Mouse (Mus musculus): ENCODE data around the gene Grk5. TPM values are rescaled to one million over a fixed set of nuclear protein-coding genes. Genes with fewer than 3 reads are reported as not detected.
"Not testable (repeated sequence)": the region's sequence is repeated elsewhere in the genome, so short reads cannot be mapped to it uniquely, and the experiment has no call there.

The Grk5 gene
- polyA plus RNA-seq (2015; fragmentation: Nextera tagmentation; extraction: Ambion mirVana): 0.47 TPM in 2 replicates

DNA sequence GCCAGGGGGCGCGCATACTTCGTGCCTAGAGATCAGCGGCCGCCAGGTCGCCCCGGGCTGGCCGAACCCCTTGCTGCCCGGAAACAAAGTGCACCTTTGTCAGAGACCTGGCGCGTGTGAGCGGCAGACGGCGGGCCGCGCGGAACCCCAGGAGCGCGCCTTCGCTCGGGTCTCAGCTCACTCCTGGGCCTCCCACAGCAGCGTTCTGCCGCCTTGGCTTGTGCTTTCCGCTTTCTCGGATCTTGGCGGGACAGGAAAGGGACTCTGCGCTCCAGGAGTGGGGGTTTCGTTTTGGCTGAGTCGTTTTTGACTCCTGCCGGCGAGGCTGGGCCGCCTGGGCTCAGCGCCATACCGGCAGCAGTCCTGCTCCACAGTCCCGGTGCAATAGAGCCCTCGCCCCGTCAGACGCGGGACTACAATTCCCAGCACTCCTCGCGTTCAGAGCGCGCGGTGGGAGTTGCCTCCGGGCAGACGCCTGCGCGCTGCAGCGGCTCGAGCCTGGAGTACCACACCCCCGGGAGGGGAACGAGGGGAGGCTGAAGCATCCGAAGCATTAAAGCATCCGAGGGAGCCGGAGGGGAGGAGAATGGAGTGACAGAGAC lies at the start of gene Grk5:
Grk5 (plus strand) TSS at position 36 of the 602 bp plus-strand sequence.
- DNase-seq: peak; percentile 95
- 4% methylated on average over 55 of the region's 55 CpGs for WGBS (ENCODE audit: insufficient replicate concordance)
- Histone ChIP-seq H3K4me2 (ENCODE audit: low read depth, low read length) (peak within 1 kb of the TSS; percentile 82), H3K4me3 (ENCODE audit: low read depth, low read length) (peak within 1 kb of the TSS; percentile 79), H3K9ac (replicated peaks) (peak within 1 kb of the TSS; percentile 81), H3K36me3 (replicated peaks; ENCODE audit: insufficient read depth, low read length) (no peaks in the 10 kb centered on the region), H3K4me1 (ENCODE audit: insufficient read depth) (peaks cover 16% of the 10 kb centered on the region), H3K27me3 (ENCODE audit: insufficient read depth, low read length) (no peaks in the 10 kb centered on the region), H3K9me3 (ENCODE audit: low read length) (no peaks in the 10 kb centered on the region), H3K27ac (ENCODE audit: low read depth) (peak within 1 kb of the TSS; percentile 94)
- TF ChIP-seq EP300 (IDR thresholded peaks at IDR 0.05; ENCODE audit: low read depth) (no peak), CTCF (IDR thresholded peaks at IDR 0.05; ENCODE audit: low read depth) (peak; percentile 96)
- peak; percentile 98 for ATAC-seq

DNA sequence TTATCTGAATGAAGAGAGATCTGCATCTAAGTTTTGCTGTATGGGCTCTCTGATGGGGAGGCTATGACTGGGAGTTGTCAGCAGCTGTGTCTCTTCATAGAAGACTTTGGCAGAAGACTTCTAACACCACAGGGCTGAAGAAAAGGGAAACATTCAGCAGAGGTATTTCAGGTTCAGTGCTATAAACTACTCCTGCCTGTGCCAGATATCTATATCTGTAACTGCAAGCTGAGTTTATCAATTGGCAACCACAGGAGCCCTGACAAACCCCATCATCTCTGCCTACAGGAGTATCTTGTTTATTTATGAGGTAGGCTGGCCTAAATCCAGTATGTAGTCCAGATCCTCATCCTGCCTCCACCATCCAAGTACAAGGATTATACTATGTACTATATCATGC lies 46.2 kb upstream of the Grk5 start:
- 0 out of 2 replicates have a peak, but pooled peaks cover 3% of the 10 kb centered on the region for H3K36me3 ChIP-seq (replicated peaks; ENCODE audit: insufficient read depth, low read length)
- no peak overlapping the region for H3K4me2 ChIP-seq (ENCODE audit: low read depth, low read length)
- no peaks in the 10 kb centered on the region for H3K27me3 ChIP-seq (ENCODE audit: insufficient read depth, low read length)
- no peak overlapping the region for H3K9ac ChIP-seq (replicated peaks)
- DNase-seq (no peak), ATAC-seq (peak; percentile 67)
- H3K4me1 ChIP-seq (ENCODE audit: insufficient read depth): no peaks in the 10 kb centered on the region
- no peak overlapping the region for H3K27ac ChIP-seq (ENCODE audit: low read depth)
- no peaks in the 10 kb centered on the region for H3K9me3 ChIP-seq (ENCODE audit: low read length)
- no peak for TF ChIP-seq CTCF (IDR thresholded peaks at IDR 0.05; ENCODE audit: low read depth)
- peak; percentile 82 for TF ChIP-seq EP300 (IDR thresholded peaks at IDR 0.05; ENCODE audit: low read depth)
- no peak overlapping the region for H3K4me3 ChIP-seq (ENCODE audit: low read depth, low read length)

DNA sequence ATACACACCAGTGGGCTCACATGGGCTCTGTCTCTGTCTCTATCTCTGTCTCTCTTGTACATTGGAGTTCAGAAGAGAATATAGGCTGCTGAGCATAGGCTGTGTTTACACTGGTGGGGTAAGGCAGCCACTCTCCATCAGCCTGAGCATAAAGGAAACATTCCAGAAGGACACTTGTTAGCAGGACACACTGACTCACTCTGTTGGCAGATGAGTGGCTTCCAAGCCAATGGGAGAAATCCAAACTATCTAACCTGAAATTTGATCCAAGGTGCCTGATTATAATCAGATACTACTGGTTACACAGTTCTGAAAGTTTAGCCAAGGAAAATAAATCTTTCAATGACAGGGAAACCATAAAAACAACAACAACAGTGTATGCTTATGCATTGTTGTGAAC lies 43.8 kb upstream of the Grk5 start:
- TF ChIP-seq EP300 (IDR thresholded peaks at IDR 0.05; ENCODE audit: low read depth): no peak
- TF ChIP-seq CTCF (IDR thresholded peaks at IDR 0.05; ENCODE audit: low read depth): no peak
- no peak overlapping the region for H3K4me2 ChIP-seq (ENCODE audit: low read depth, low read length)
- H3K4me1 ChIP-seq (ENCODE audit: insufficient read depth): no peaks in the 10 kb centered on the region
- no peak for ATAC-seq
- H3K9ac ChIP-seq (replicated peaks): no peak overlapping the region
- DNase-seq: no peak
- H3K4me3 ChIP-seq (ENCODE audit: low read depth, low read length): no peak overlapping the region
- no peaks in the 10 kb centered on the region for H3K9me3 ChIP-seq (ENCODE audit: low read length)
- no peaks in the 10 kb centered on the region for H3K36me3 ChIP-seq (replicated peaks; ENCODE audit: insufficient read depth, low read length)
- H3K27me3 ChIP-seq (ENCODE audit: insufficient read depth, low read length): no peaks in the 10 kb centered on the region
- H3K27ac ChIP-seq (ENCODE audit: low read depth): no peak overlapping the region

DNA sequence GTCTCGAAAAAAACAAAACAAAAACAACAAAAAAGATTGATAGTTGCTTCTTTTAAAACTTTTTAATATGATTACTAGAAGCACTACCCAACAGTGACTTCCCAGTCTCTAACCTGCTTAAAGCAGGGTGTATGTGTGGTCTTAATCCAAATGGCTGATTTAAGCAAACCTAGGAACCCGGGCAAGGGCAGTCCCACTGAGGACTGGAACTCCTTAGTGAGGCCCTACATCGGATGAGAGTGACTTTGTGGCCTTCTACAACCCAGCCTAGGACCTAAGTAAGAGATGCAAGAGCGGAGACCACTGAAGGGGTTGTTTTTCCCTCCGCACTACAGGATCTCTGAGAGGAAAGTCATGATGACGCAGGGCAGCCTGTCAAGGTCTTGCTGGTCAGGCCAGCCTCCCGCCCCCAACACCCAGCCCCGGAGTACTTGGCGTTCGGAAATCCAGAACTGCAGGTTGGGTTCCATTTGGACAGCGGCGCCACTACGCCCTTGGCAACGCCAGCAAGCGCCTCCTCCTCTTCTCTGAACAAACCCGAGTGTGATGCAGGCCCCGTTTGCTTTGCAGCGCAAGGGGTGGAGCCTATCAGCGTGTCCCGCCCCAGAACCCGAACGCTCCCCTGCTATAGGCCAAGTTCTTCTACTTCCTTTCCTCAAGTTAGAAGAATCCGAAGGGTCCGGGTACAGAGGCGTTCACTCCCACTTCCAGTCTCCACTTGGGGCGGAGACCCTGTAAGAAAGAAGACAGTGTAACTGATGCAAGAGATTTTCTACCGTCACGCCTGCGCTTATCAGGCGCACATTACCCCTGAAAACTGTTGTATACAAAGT lies 28.5 kb upstream of the Grk5 start, which contains the start of gene Sfxn4:
Sfxn4 (minus strand) TSS at position 612 of the 833 bp plus-strand sequence.
- no peaks in the 10 kb centered on the region for H3K9me3 ChIP-seq (ENCODE audit: low read length)
- H3K36me3 ChIP-seq (replicated peaks; ENCODE audit: insufficient read depth, low read length): peaks cover 23% of the 10 kb centered on the region
- peaks cover 6% of the 10 kb centered on the region for H3K4me1 ChIP-seq (ENCODE audit: insufficient read depth)
- peak within 1 kb of the TSS; percentile 57; the same call in 1 of the 2 replicates for H3K27ac ChIP-seq (ENCODE audit: low read depth)
- ATAC-seq (peak; percentile 99), DNase-seq (peak; percentile 90)
- peak within 1 kb of the TSS; percentile 76 for H3K4me2 ChIP-seq (ENCODE audit: low read depth, low read length)
- peak within 1 kb of the TSS; percentile 52 for H3K9ac ChIP-seq (replicated peaks)
- TF ChIP-seq CTCF (IDR thresholded peaks at IDR 0.05; ENCODE audit: low read depth) (no peak), EP300 (IDR thresholded peaks at IDR 0.05; ENCODE audit: low read depth) (no peak)
- H3K4me3 ChIP-seq (ENCODE audit: low read depth, low read length): peak within 1 kb of the TSS; percentile 48
- 4% methylated on average over 30 of the region's 30 CpGs for WGBS (ENCODE audit: insufficient replicate concordance)
- no peaks in the 10 kb centered on the region for H3K27me3 ChIP-seq (ENCODE audit: insufficient read depth, low read length)

GRCm38 (mm10) chr19:60866169-60866568 lies 23.4 kb upstream of the Grk5 start:
- H3K9me3 ChIP-seq (ENCODE audit: low read length); H3K27ac ChIP-seq (ENCODE audit: low read depth); DNase-seq; H3K9ac ChIP-seq (replicated peaks); H3K27me3 ChIP-seq (ENCODE audit: insufficient read depth, low read length); H3K4me3 ChIP-seq (ENCODE audit: low read depth, low read length); ATAC-seq; H3K4me2 ChIP-seq (ENCODE audit: low read depth, low read length): not testable (repeated sequence)
- 90% methylated on average over 4 of the region's 4 CpGs for WGBS (ENCODE audit: insufficient replicate concordance)
- H3K4me1 ChIP-seq (ENCODE audit: insufficient read depth): peaks cover 11% of the 10 kb centered on the region
- peaks cover 55% of the 10 kb centered on the region for H3K36me3 ChIP-seq (replicated peaks; ENCODE audit: insufficient read depth, low read length)

DNA sequence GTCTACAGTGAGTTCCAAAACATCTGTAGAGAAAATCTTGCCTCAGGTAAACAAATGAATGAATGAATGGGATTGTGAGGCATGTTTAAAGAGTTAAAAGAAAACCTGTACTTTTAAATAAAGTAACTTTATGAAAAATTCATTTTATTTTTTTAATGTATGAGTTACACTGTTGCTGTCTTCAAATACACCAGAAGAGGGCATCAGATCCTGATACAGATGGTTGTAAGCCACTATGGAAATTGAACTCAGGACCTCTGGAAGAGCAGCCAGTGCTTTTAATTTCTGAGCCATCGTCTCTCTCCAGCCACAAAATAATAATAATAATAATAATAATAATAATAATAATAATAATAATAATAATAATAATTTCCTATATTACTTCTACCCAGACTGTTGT lies 19.1 kb upstream of the Grk5 start:
- H3K36me3 ChIP-seq (replicated peaks; ENCODE audit: insufficient read depth, low read length): peaks cover 39% of the 10 kb centered on the region
- no peaks in the 10 kb centered on the region for H3K9me3 ChIP-seq (ENCODE audit: low read length)
- H3K4me2 ChIP-seq (ENCODE audit: low read depth, low read length): no peak overlapping the region
- no peak overlapping the region for H3K27ac ChIP-seq (ENCODE audit: low read depth)
- no peak overlapping the region; the same call in 1 of the 2 replicates for H3K4me3 ChIP-seq (ENCODE audit: low read depth, low read length)
- ATAC-seq: no peak
- H3K9ac ChIP-seq (replicated peaks): no peak overlapping the region
- TF ChIP-seq EP300 (IDR thresholded peaks at IDR 0.05; ENCODE audit: low read depth): no peak
- TF ChIP-seq CTCF (IDR thresholded peaks at IDR 0.05; ENCODE audit: low read depth): peak; percentile 52
- peaks cover 26% of the 10 kb centered on the region for H3K4me1 ChIP-seq (ENCODE audit: insufficient read depth)
- no peak for DNase-seq
- 72% methylated on average over 1 of the region's 1 CpGs for WGBS (ENCODE audit: insufficient replicate concordance)
- H3K27me3 ChIP-seq (ENCODE audit: insufficient read depth, low read length): no peaks in the 10 kb centered on the region
